ENCODE assay signal across 16 mouse cellular contexts in the genomic region with DNA sequence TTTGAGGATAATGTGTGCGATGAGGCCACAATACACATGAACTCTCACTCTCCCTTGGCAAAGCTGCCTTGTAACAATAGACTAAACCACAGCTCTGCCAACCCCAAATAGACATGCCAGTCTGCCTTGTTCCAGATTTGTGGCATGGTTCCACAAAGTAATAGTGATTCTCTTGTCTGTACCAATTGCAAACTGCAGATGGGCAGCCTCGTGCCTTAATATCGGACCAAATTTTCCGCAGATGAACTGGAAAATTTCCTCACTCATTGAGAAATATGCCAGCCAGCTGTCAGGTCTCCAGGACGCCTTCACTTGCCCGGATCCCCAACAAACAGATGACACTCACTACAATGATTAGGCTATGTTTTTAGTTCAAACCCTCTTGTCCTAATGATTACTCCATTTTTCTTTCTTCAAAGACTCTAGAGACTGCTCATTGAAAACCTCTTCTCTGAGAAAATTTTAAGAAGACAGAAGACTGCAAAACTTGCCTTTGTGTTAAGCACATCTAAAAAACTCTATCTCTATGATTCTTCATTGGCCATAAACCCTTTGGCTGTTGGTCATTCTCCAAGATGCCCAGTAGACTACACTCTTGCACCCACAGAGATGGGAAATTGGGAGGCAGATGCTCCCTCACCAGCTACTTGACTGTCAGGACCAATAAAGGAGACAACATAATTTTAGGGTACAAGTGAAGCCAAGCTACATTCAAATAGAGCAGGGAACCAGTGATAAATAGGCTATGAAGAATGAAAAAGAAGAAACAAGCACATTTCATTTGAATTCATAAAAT.
DNase-seq lines count a peak whose midpoint lies in the region; ATAC-seq and TF ChIP-seq lines count a peak whose summit lies in the region.
"Had no signal": no experiment of that assay in that cellular context is flagged by ENCODE, and none has a peak within 500 bp of the region (broad histone marks: within the 10 kb centered on the region; RNA-seq: fewer than 3 reads in every experiment).

No protein-coding gene starts in this region.

- ATAC-seq in forebrain, embryonic 15.5 days (replicated peaks) = peak; percentile 46; the same call in 1 of the 2 replicates

- no peaks in the 10 kb centered on the region for H3K4me1 ChIP-seq in forebrain, embryonic 15.5 days
- H3K4me1 ChIP-seq in forebrain, embryonic 10.5 days = no peaks in the 10 kb centered on the region
- H3K4me1 ChIP-seq: embryonic facial prominence, embryonic 15.5 days; heart, embryonic 10.5 days; megakaryocyte, embryonic 14.5 days; stomach, embryonic 15.5 days had no signal

- 63% methylated on average over 6 of the region's 6 CpGs for WGBS in forebrain, embryonic 15.5 days
- 98% methylated on average over 6 of the region's 6 CpGs for WGBS in forebrain, embryonic 10.5 days

- H3K27ac ChIP-seq in forebrain, embryonic 15.5 days (replicated peaks) = no peak overlapping the region
- no peak overlapping the region for H3K27ac ChIP-seq in forebrain, embryonic 10.5 days
- no peak overlapping the region for H3K27ac ChIP-seq in layer of hippocampus, adult 2 months
- H3K27ac ChIP-seq: embryonic facial prominence, embryonic 15.5 days; heart, embryonic 10.5 days; stomach, embryonic 15.5 days had no signal

- H3K36me3 ChIP-seq in forebrain, embryonic 15.5 days = no peaks in the 10 kb centered on the region
- no peaks in the 10 kb centered on the region for H3K36me3 ChIP-seq in forebrain, embryonic 10.5 days (replicated peaks)
- H3K36me3 ChIP-seq: embryonic facial prominence, embryonic 15.5 days; heart, embryonic 10.5 days; stomach, embryonic 15.5 days had no signal

- no peak for TF ChIP-seq CTCF in layer of hippocampus, adult 2 months (conservative IDR thresholded peaks at IDR 0.05)

- no peak for DNase-seq in forebrain, embryonic 10.5 days (ENCODE audit: extremely low spot score, low spot score)
- peak; percentile 26 to 32 for DNase-seq in right cerebral cortex, postnatal 10 days (ENCODE audit: low spot score in 2 of 2)
- no peak for DNase-seq in right cerebral cortex, postnatal 36 days (ENCODE audit: low spot score in 2 of 2)
- peak; percentile 55 to 64 for DNase-seq in layer of hippocampus, adult 2 months (ENCODE audit: low spot score in 2 of 2)
- DNase-seq in lung, postnatal 4 days = no peak
- no peak for DNase-seq in ovary, postnatal 14 days (ENCODE audit: low spot score)
- no peak for DNase-seq in kidney, adult 8-10 months
- DNase-seq: adrenal gland, adult 8-10 months; heart, postnatal 36 days; kidney, adult 18-20 months; lung, adult 18-20 months had no signal

- H3K4me3 ChIP-seq in forebrain, embryonic 15.5 days = no peak overlapping the region
- no peak overlapping the region for H3K4me3 ChIP-seq in forebrain, embryonic 10.5 days
- no peak overlapping the region for H3K4me3 ChIP-seq in layer of hippocampus, adult 2 months
- H3K4me3 ChIP-seq: embryonic facial prominence, embryonic 15.5 days; heart, embryonic 10.5 days; megakaryocyte, embryonic 14.5 days; stomach, embryonic 15.5 days had no signal

- H3K4me2 ChIP-seq in forebrain, embryonic 15.5 days (replicated peaks) = no peak overlapping the region
- H3K4me2 ChIP-seq: embryonic facial prominence, embryonic 15.5 days; stomach, embryonic 15.5 days had no signal

- no peaks in the 10 kb centered on the region for H3K9me3 ChIP-seq in forebrain, embryonic 15.5 days
- no peaks in the 10 kb centered on the region for H3K9me3 ChIP-seq in forebrain, embryonic 10.5 days
- H3K9me3 ChIP-seq: embryonic facial prominence, embryonic 15.5 days; heart, embryonic 10.5 days; megakaryocyte, embryonic 14.5 days; stomach, embryonic 15.5 days had no signal

- no peak overlapping the region for H3K9ac ChIP-seq in forebrain, embryonic 15.5 days (replicated peaks)
- H3K9ac ChIP-seq: embryonic facial prominence, embryonic 15.5 days; stomach, embryonic 15.5 days had no signal

- no peaks in the 10 kb centered on the region for H3K27me3 ChIP-seq in forebrain, embryonic 15.5 days
- H3K27me3 ChIP-seq in forebrain, embryonic 10.5 days (ENCODE audit: poor library complexity, severe bottlenecking) = no peaks in the 10 kb centered on the region
- H3K27me3 ChIP-seq: embryonic facial prominence, embryonic 15.5 days; megakaryocyte, embryonic 14.5 days; stomach, embryonic 15.5 days had no signal

Comparison
In these comparisons a context has a peak if more than half of its experiments do, and no peak if none do; other contexts are left out.
1. DNase-seq: peak in right cerebral cortex, postnatal 10 days (2 of 2) and layer of hippocampus, adult 2 months (2 of 2); none in forebrain, embryonic 10.5 days (single experiment), right cerebral cortex, postnatal 36 days (0 of 2), lung, postnatal 4 days (0 of 2), ovary, postnatal 14 days (single experiment) and kidney, adult 8-10 months (0 of 2).